Mouse (Mus musculus): ENCODE results near the gene Ntng2. TPM values are rescaled to one million over a fixed set of nuclear protein-coding genes. Genes with fewer than 3 reads are reported as not detected.

The Ntng2 gene
- total and polyA plus RNA-seq, 3 experiments: 5.4 to 19.1 TPM; not detected in 1

- TF ChIP-seq POLR2AphosphoS5 (IDR thresholded peaks at IDR 0.05; ENCODE audit: borderline replicate concordance, low read depth, low read length): no peak
- TF ChIP-seq SIN3A (IDR thresholded peaks at IDR 0.05; ENCODE audit: low read length): no peak
- no peak for TF ChIP-seq TCF12 (IDR thresholded peaks at IDR 0.05; ENCODE audit: low read depth, low read length)
- TF ChIP-seq ZC3H11A (IDR thresholded peaks at IDR 0.05; ENCODE audit: low read depth, low read length): no peak
- TF ChIP-seq ZMIZ1 (IDR thresholded peaks at IDR 0.05; ENCODE audit: low read depth, low read length): no peak
- TF ChIP-seq USF2 (IDR thresholded peaks at IDR 0.05; ENCODE audit: borderline replicate concordance in 1 of 2, insufficient read depth in 1 of 2, low read depth in 1 of 2, low read length in 2 of 2): no peak
- no peak for TF ChIP-seq USF1 (IDR thresholded peaks at IDR 0.05; ENCODE audit: low read depth, low read length)
- no peak for TF ChIP-seq ZKSCAN1 (IDR thresholded peaks at IDR 0.05; ENCODE audit: low read depth, low read length)
- TF ChIP-seq MEF2A (IDR thresholded peaks at IDR 0.05; ENCODE audit: extremely low read depth, insufficient replicate concordance, low read depth, low read length, poor library complexity, severe bottlenecking): no peak
- TF ChIP-seq EP300 (IDR thresholded peaks at IDR 0.05; ENCODE audit: low read depth in 1 of 2, low read length in 2 of 2): no peak
- TF ChIP-seq BHLHE40 (IDR thresholded peaks at IDR 0.05; ENCODE audit: borderline replicate concordance, low read depth, low read length): no peak
- no peak for TF ChIP-seq TBP (IDR thresholded peaks at IDR 0.05; ENCODE audit: low read depth, low read length)
- TF ChIP-seq MAZ (IDR thresholded peaks at IDR 0.05; ENCODE audit: low read depth, low read length): no peak
- TF ChIP-seq SMC3 (IDR thresholded peaks at IDR 0.05; ENCODE audit: low read depth, low read length): no peak
- no peak for TF ChIP-seq POLR2A (IDR thresholded peaks at IDR 0.05; ENCODE audit: control insufficient read depth in 1 of 2, insufficient read depth in 1 of 2, low read depth in 1 of 2, low read length in 2 of 2, poor library complexity in 1 of 2)
- no peak for TF ChIP-seq GATA1 (IDR thresholded peaks at IDR 0.05; ENCODE audit: low read depth, low read length)
- Histone ChIP-seq H3K79me2 (ENCODE audit: control insufficient read depth, insufficient read depth, low read length, poor library complexity) (no peaks in the 10 kb centered on the region), H3K4me1 (ENCODE audit: control insufficient read depth in 1 of 2, insufficient read depth in 2 of 2, low read length in 2 of 2) (no peaks in the 10 kb centered on the region), H3K36me3 (ENCODE audit: control insufficient read depth in 1 of 2, insufficient read depth in 2 of 2, low read length in 2 of 2) (no peaks in the 10 kb centered on the region), H3K9ac (ENCODE audit: control insufficient read depth, low read depth, low read length, poor library complexity, severe bottlenecking) (no peak overlapping the region), H3K27me3 (ENCODE audit: control insufficient read depth in 1 of 2, insufficient read depth in 2 of 2, low read length in 2 of 2) (peaks cover 0 to 1% of the 10 kb centered on the region in 2 experiments; a peak in 2 of 4 replicates), H3K4me3 (ENCODE audit: control insufficient read depth in 1 of 2, insufficient read depth in 1 of 2, low read depth in 2 of 2, low read length in 2 of 2) (no peak overlapping the region), H3K9me3 (replicated peaks; ENCODE audit: insufficient read depth, low read length) (no peaks in the 10 kb centered on the region), H3K27ac (ENCODE audit: control insufficient read depth, low read depth, low read length) (no peak overlapping the region)
- no peak for DNase-seq (ENCODE audit: low read depth, low spot score)
Measured at GRCm38 (mm10) chr2:29295557-29295956, 42.8 kb upstream of the Ntng2 start.

- Histone ChIP-seq H3K9ac (ENCODE audit: control insufficient read depth, low read depth, low read length, poor library complexity, severe bottlenecking) (no peak overlapping the region), H3K4me1 (ENCODE audit: control insufficient read depth in 1 of 2, insufficient read depth in 2 of 2, low read length in 2 of 2) (no peaks in the 10 kb centered on the region), H3K27ac (ENCODE audit: control insufficient read depth, low read depth, low read length) (no peak overlapping the region), H3K9me3 (replicated peaks; ENCODE audit: insufficient read depth, low read length) (no peaks in the 10 kb centered on the region), H3K27me3 (ENCODE audit: control insufficient read depth in 1 of 2, insufficient read depth in 2 of 2, low read length in 2 of 2) (peaks cover 0 to 2% of the 10 kb centered on the region in 2 experiments; a peak in 2 of 4 replicates), H3K79me2 (ENCODE audit: control insufficient read depth, insufficient read depth, low read length, poor library complexity) (no peaks in the 10 kb centered on the region), H3K4me3 (ENCODE audit: control insufficient read depth in 1 of 2, insufficient read depth in 1 of 2, low read depth in 2 of 2, low read length in 2 of 2) (no peak overlapping the region), H3K36me3 (ENCODE audit: control insufficient read depth in 1 of 2, insufficient read depth in 2 of 2, low read length in 2 of 2) (no peaks in the 10 kb centered on the region)
- TF ChIP-seq MYB (IDR thresholded peaks at IDR 0.05; ENCODE audit: low read depth, low read length) (no peak), ZMIZ1 (IDR thresholded peaks at IDR 0.05; ENCODE audit: low read depth, low read length) (no peak), GABPA (IDR thresholded peaks at IDR 0.05; ENCODE audit: low read depth, low read length) (no peak), CHD2 (IDR thresholded peaks at IDR 0.05; ENCODE audit: low read length) (no peak), MAFK (IDR thresholded peaks at IDR 0.05; ENCODE audit: borderline replicate concordance, low read depth, low read length) (no peak), MEF2A (IDR thresholded peaks at IDR 0.05; ENCODE audit: extremely low read depth, insufficient replicate concordance, low read depth, low read length, poor library complexity, severe bottlenecking) (no peak), E2F4 (IDR thresholded peaks at IDR 0.05; ENCODE audit: borderline replicate concordance, low read depth, low read length) (no peak), UBTF (IDR thresholded peaks at IDR 0.05; ENCODE audit: borderline replicate concordance, insufficient read depth, low read depth, low read length) (no peak), RAD21 (IDR thresholded peaks at IDR 0.05; ENCODE audit: low read depth, low read length) (no peak), MAX (IDR thresholded peaks at IDR 0.05; ENCODE audit: low read length) (no peak), SIN3A (IDR thresholded peaks at IDR 0.05; ENCODE audit: low read length) (no peak), BHLHE40 (IDR thresholded peaks at IDR 0.05; ENCODE audit: borderline replicate concordance, low read depth, low read length) (no peak), USF1 (IDR thresholded peaks at IDR 0.05; ENCODE audit: low read depth, low read length) (no peak), NELFE (IDR thresholded peaks at IDR 0.05; ENCODE audit: low read depth, low read length) (no peak), NRF1 (IDR thresholded peaks at IDR 0.05; ENCODE audit: insufficient read depth, low read depth, low read length, poor library complexity, severe bottlenecking) (no peak), ZKSCAN1 (IDR thresholded peaks at IDR 0.05; ENCODE audit: low read depth, low read length) (no peak), ELF1 (IDR thresholded peaks at IDR 0.05; ENCODE audit: low read depth, low read length) (no peak), RCOR1 (IDR thresholded peaks at IDR 0.05; ENCODE audit: low read depth, low read length) (no peak)
- no peak for DNase-seq (ENCODE audit: low read depth, low spot score)
Measured at GRCm38 (mm10) chr2:29287651-29288050, 34.8 kb upstream of the Ntng2 start.

Data from MEL (cell line).